Mouse (Mus musculus): ENCODE results near the gene Litaf. TPM values are rescaled to one million over a fixed set of nuclear protein-coding genes. Genes with fewer than 3 reads are reported as not detected.

Litaf gene
- polyA plus RNA-seq, 1 experiment from 2014 or later: 88.9 TPM

DNA sequence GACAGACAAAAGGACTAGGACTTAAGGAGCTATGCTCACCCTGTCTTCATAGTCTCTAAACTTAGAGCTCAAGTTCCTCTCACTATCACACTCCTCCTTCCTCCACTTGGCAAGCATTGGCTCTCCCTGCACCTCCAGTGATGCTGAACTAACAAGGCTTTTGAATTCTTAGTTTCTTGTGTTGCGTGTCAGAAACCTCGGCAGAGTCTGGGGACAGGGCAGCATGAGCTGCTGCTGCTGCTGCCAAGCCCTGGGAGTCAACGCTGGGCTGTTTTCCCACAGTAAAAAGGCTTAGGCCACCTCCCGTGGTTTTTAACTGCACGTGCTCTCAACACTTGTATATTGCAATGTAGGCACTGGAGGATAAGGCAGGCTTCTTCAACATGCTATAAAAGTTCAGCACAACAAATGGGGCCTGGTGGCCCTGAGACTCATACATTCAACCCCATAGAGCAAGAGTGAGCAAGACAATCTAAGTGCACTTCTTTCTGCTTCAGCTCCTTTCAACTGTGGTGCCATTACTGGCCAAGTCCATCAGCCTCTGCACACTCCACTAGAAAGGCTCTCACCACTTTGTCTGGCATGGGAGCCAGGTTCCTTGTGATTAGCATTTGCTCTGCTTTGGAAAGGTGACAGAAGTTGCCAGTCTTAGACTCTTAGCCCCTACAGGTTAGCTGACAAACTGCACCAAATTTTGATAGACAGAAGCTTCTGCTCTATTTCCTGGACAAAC is 21.1 kb upstream of the Litaf start:
- H3K4me1 ChIP-seq (ENCODE audit: control insufficient read depth, insufficient read depth, low read length): no peaks in the 10 kb centered on the region
- H3K4me3 ChIP-seq (ENCODE audit: low read depth, low read length): no peak overlapping the region
- H3K9me3 ChIP-seq (ENCODE audit: control insufficient read depth, low read length): no peaks in the 10 kb centered on the region
- DNase-seq (ENCODE audit: low spot score): peak; percentile 51
- no peak overlapping the region for H3K9ac ChIP-seq (ENCODE audit: low read depth, low read length)
- WGBS: 73% methylated on average over 5 of the region's 5 CpGs
- H3K27me3 ChIP-seq (replicated peaks; ENCODE audit: control insufficient read depth, insufficient read depth, low read length): no peaks in the 10 kb centered on the region
- ATAC-seq (ENCODE audit: low read depth): peak; percentile 42; the same call in 1 of the 2 replicates
- no peak overlapping the region for H3K4me2 ChIP-seq (ENCODE audit: low read depth, low read length)
- H3K27ac ChIP-seq (replicated peaks; ENCODE audit: low read depth, low read length): no peak overlapping the region
- peaks cover 94% of the 10 kb centered on the region for H3K36me3 ChIP-seq (ENCODE audit: control insufficient read depth, insufficient read depth, low read length)

DNA sequence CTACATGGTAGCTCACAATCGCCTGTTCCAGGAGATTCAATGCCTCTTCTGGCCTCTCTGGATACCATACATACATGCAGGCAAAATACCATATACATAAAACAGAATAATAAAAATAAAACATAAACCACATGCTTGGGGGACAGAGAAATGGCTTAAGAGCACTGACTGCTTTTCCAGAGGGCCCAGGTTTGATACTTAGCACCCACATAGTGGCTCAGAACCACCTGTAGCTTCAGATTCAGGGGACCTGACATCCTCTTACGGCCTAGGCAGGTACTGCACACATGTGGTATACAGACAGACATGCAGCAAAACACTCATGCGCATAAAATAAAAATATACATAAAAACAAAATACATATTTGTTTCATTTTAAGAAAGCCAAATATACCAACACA is 20.3 kb upstream of the Litaf start:
- Histone ChIP-seq H3K27me3 (replicated peaks; ENCODE audit: control insufficient read depth, insufficient read depth, low read length) (no peaks in the 10 kb centered on the region), H3K9me3 (ENCODE audit: control insufficient read depth, low read length) (no peaks in the 10 kb centered on the region), H3K36me3 (ENCODE audit: control insufficient read depth, insufficient read depth, low read length) (peaks cover 93% of the 10 kb centered on the region), H3K27ac (replicated peaks; ENCODE audit: low read depth, low read length) (no peak overlapping the region), H3K4me1 (ENCODE audit: control insufficient read depth, insufficient read depth, low read length) (no peaks in the 10 kb centered on the region), H3K4me3 (ENCODE audit: low read depth, low read length) (no peak overlapping the region), H3K9ac (ENCODE audit: low read depth, low read length) (no peak overlapping the region), H3K4me2 (ENCODE audit: low read depth, low read length) (no peak overlapping the region)
- ATAC-seq (ENCODE audit: low read depth) (no peak), DNase-seq (ENCODE audit: low spot score) (no peak)
- WGBS: 91% methylated on average over 3 of the region's 3 CpGs

DNA sequence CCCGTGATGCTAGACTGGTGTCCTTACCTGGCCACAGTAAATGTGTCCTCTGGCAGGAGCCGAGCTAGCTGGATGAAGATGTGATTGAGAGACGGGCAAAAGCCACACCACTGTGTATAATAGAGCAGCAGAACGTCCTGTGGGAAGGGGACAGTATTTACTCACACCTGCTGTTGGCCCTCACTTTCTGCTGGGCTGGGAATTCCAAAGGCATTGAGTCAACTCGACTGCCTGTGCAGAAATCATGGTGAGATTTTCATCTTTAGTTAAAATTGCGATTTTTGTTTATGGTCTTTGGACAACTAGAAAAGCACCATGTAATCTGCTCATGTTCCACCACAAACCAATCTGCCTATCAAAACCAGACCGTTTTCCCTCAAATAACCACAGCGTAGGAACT is 18.2 kb upstream of the Litaf start:
- no peak overlapping the region for H3K4me3 ChIP-seq (ENCODE audit: low read depth, low read length)
- no peak overlapping the region for H3K9ac ChIP-seq (ENCODE audit: low read depth, low read length)
- H3K4me2 ChIP-seq (ENCODE audit: low read depth, low read length): no peak overlapping the region
- peaks cover 94% of the 10 kb centered on the region for H3K36me3 ChIP-seq (ENCODE audit: control insufficient read depth, insufficient read depth, low read length)
- 89% methylated on average over 8 of the region's 8 CpGs for WGBS
- no peak for ATAC-seq (ENCODE audit: low read depth)
- no peaks in the 10 kb centered on the region for H3K4me1 ChIP-seq (ENCODE audit: control insufficient read depth, insufficient read depth, low read length)
- no peak for DNase-seq (ENCODE audit: low spot score)
- H3K9me3 ChIP-seq (ENCODE audit: control insufficient read depth, low read length): no peaks in the 10 kb centered on the region
- no peaks in the 10 kb centered on the region for H3K27me3 ChIP-seq (replicated peaks; ENCODE audit: control insufficient read depth, insufficient read depth, low read length)
- no peak overlapping the region for H3K27ac ChIP-seq (replicated peaks; ENCODE audit: low read depth, low read length)

GRCm38 (mm10) chr16:11078216-11078869 is 12.4 kb upstream of the Litaf start:
- no peak for DNase-seq (ENCODE audit: low spot score)

GRCm38 (mm10) chr16:11077601-11078201 is 11.7 kb upstream of the Litaf start:
- Histone ChIP-seq H3K9me3 (ENCODE audit: control insufficient read depth, low read length) (no peaks in the 10 kb centered on the region), H3K4me1 (ENCODE audit: control insufficient read depth, insufficient read depth, low read length) (no peaks in the 10 kb centered on the region), H3K27me3 (replicated peaks; ENCODE audit: control insufficient read depth, insufficient read depth, low read length) (no peaks in the 10 kb centered on the region), H3K36me3 (ENCODE audit: control insufficient read depth, insufficient read depth, low read length) (peaks cover 92% of the 10 kb centered on the region), H3K9ac (ENCODE audit: low read depth, low read length) (no peak overlapping the region), H3K27ac (replicated peaks; ENCODE audit: low read depth, low read length) (no peak overlapping the region), H3K4me3 (ENCODE audit: low read depth, low read length) (no peak overlapping the region), H3K4me2 (ENCODE audit: low read depth, low read length) (no peak overlapping the region)
- WGBS: 90% methylated on average over 9 of the region's 9 CpGs
- DNase-seq (ENCODE audit: low spot score) (no peak), ATAC-seq (ENCODE audit: low read depth) (no peak)

More at GRCm38 (mm10) chr16:11078216-11078869, 12.4 kb upstream of the Litaf start:
- Histone ChIP-seq H3K27me3 (replicated peaks; ENCODE audit: control insufficient read depth, insufficient read depth, low read length) (no peaks in the 10 kb centered on the region), H3K4me1 (ENCODE audit: control insufficient read depth, insufficient read depth, low read length) (no peaks in the 10 kb centered on the region), H3K4me2 (ENCODE audit: low read depth, low read length) (no peak overlapping the region), H3K9me3 (ENCODE audit: control insufficient read depth, low read length) (no peaks in the 10 kb centered on the region), H3K9ac (ENCODE audit: low read depth, low read length) (no peak overlapping the region), H3K4me3 (ENCODE audit: low read depth, low read length) (no peak overlapping the region), H3K36me3 (ENCODE audit: control insufficient read depth, insufficient read depth, low read length) (peaks cover 92% of the 10 kb centered on the region), H3K27ac (replicated peaks; ENCODE audit: low read depth, low read length) (no peak overlapping the region)
- WGBS: 76% methylated on average over 3 of the region's 3 CpGs
- no peak for ATAC-seq (ENCODE audit: low read depth)

GRCm38 (mm10) chr16:11073060-11073459 is 7.1 kb upstream of the Litaf start:
- Histone ChIP-seq H3K4me3 (ENCODE audit: low read depth, low read length) (no peak overlapping the region), H3K4me1 (ENCODE audit: control insufficient read depth, insufficient read depth, low read length) (peaks cover 19% of the 10 kb centered on the region), H3K27me3 (replicated peaks; ENCODE audit: control insufficient read depth, insufficient read depth, low read length) (no peaks in the 10 kb centered on the region), H3K27ac (replicated peaks; ENCODE audit: low read depth, low read length) (no peak overlapping the region), H3K4me2 (ENCODE audit: low read depth, low read length) (no peak overlapping the region), H3K36me3 (ENCODE audit: control insufficient read depth, insufficient read depth, low read length) (peaks cover 66% of the 10 kb centered on the region), H3K9me3 (ENCODE audit: control insufficient read depth, low read length) (no peaks in the 10 kb centered on the region), H3K9ac (ENCODE audit: low read depth, low read length) (no peak overlapping the region)
- 80% methylated on average over 6 of the region's 6 CpGs for WGBS
- DNase-seq (ENCODE audit: low spot score): no peak
- ATAC-seq (ENCODE audit: low read depth): no peak

- Histone ChIP-seq H3K4me3 (ENCODE audit: low read depth, low read length) (no peak overlapping the region), H3K4me2 (ENCODE audit: low read depth, low read length) (no peak overlapping the region), H3K4me1 (ENCODE audit: control insufficient read depth, insufficient read depth, low read length) (peaks cover 25% of the 10 kb centered on the region), H3K27me3 (replicated peaks; ENCODE audit: control insufficient read depth, insufficient read depth, low read length) (no peaks in the 10 kb centered on the region), H3K27ac (replicated peaks; ENCODE audit: low read depth, low read length) (no peak overlapping the region), H3K9ac (ENCODE audit: low read depth, low read length) (no peak overlapping the region), H3K36me3 (ENCODE audit: control insufficient read depth, insufficient read depth, low read length) (peaks cover 64% of the 10 kb centered on the region), H3K9me3 (ENCODE audit: control insufficient read depth, low read length) (no peaks in the 10 kb centered on the region)
- ATAC-seq (ENCODE audit: low read depth) (no peak), DNase-seq (ENCODE audit: low spot score) (no peak)
- WGBS: 80% methylated on average over 8 of the region's 8 CpGs
Measured at GRCm38 (mm10) chr16:11072454-11072853, 6.5 kb upstream of the Litaf start.

- Histone ChIP-seq H3K9ac (ENCODE audit: low read depth, low read length) (no peak overlapping the region), H3K27ac (replicated peaks; ENCODE audit: low read depth, low read length) (no peak overlapping the region), H3K4me2 (ENCODE audit: low read depth, low read length) (no peak overlapping the region), H3K36me3 (ENCODE audit: control insufficient read depth, insufficient read depth, low read length) (peaks cover 60% of the 10 kb centered on the region), H3K4me1 (ENCODE audit: control insufficient read depth, insufficient read depth, low read length) (peaks cover 27% of the 10 kb centered on the region), H3K4me3 (ENCODE audit: low read depth, low read length) (no peak overlapping the region), H3K27me3 (replicated peaks; ENCODE audit: control insufficient read depth, insufficient read depth, low read length) (no peaks in the 10 kb centered on the region), H3K9me3 (ENCODE audit: control insufficient read depth, low read length) (no peaks in the 10 kb centered on the region)
- 87% methylated on average over 4 of the region's 4 CpGs for WGBS
- no peak for ATAC-seq (ENCODE audit: low read depth)
- no peak for DNase-seq (ENCODE audit: low spot score)
Measured at GRCm38 (mm10) chr16:11071887-11072286, 5.9 kb upstream of the Litaf start.
